Mouse (Mus musculus) liver, postnatal 0 days (tissue): ENCODE data around the gene Prkca. TPM values are rescaled to one million over a fixed set of nuclear protein-coding genes. Genes with fewer than 3 reads are reported as not detected.
A peak's percentile ranks its signal among the peaks of the same experiment; 100 is the strongest.

Experiments
- ATAC-seq: fragments of 200-750 bp; cut with Nextera tagmentation; 2 replicates; pipeline ENCODE4 v1.8.0; 2017; ENCODE audit warnings: mild to moderate bottlenecking, moderate library complexity
- DNase-seq: peaks from one replicate; pipeline ENCODE4 v3.0.0-alpha.2; 2016
- H3K27ac ChIP-seq: fragments of 300-500 bp; sonication (generic); 2 replicates; pipeline ENCODE4 v1.5.1; 2014; ENCODE audit warnings: antibody characterized with exemption, moderate library complexity, mild to moderate bottlenecking, low read depth
- H3K27me3 ChIP-seq: fragments of 300-500 bp; sonication (generic); 2 replicates; pipeline ENCODE4 v1.6.1; 2014; ENCODE audit warnings: low read length, control low read depth, mixed read lengths; ENCODE audit not compliant: insufficient read depth
- H3K36me3 ChIP-seq: fragments of 300-500 bp; sonication (generic); replicated peaks from 2 replicates; pipeline ENCODE4 v1.6.1; 2014; ENCODE audit warnings: mild to moderate bottlenecking, control low read depth, low read length, moderate library complexity, mixed read lengths; ENCODE audit not compliant: insufficient read depth
- H3K4me1 ChIP-seq: fragments of 300-500 bp; sonication (generic); 2 replicates; pipeline ENCODE4 v1.6.1; 2014; ENCODE audit warnings: antibody characterized with exemption, mild to moderate bottlenecking, control low read depth; ENCODE audit not compliant: insufficient read depth
- H3K4me2 ChIP-seq: fragments of 300-500 bp; sonication (generic); 2 replicates; pipeline ENCODE4 v1.6.1; 2014; ENCODE audit warnings: low read depth, mild to moderate bottlenecking, low read length, moderate library complexity, mixed read lengths
- H3K4me3 ChIP-seq: fragments of 300-500 bp; sonication (generic); 2 replicates; pipeline ENCODE4 v1.5.1; 2014; ENCODE audit warnings: low read depth, low read length
- H3K9ac ChIP-seq: fragments of 300-500 bp; sonication (generic); replicated peaks from 2 replicates; pipeline ENCODE4 v1.6.1; 2014; ENCODE audit warnings: mild to moderate bottlenecking, moderate library complexity
- H3K9me3 ChIP-seq: fragments of 300-500 bp; sonication (generic); 2 replicates; pipeline ENCODE4 v1.6.1; 2016; ENCODE audit warnings: mild to moderate bottlenecking, control low read depth, low read length, mixed read lengths
- CTCF ChIP-seq: sonication (generic); IDR thresholded peaks from 2 replicates; pipeline ENCODE4 v1.5.1; 2016; ENCODE audit warnings: antibody characterized with exemption, low read depth
- EP300 ChIP-seq: IDR thresholded peaks from 2 replicates; pipeline ENCODE4 v1.6.1; 2016; ENCODE audit warnings: antibody characterized with exemption, low read depth, mild to moderate bottlenecking
- WGBS: fragments of 180-500 bp; shearing (Covaris S2); extraction: QIAGEN DNeasy Blood & Tissue Kit; methylation state at CpG from one replicate; pipeline ENCODE4 v1.1.7; 2014; ENCODE audit not compliant: insufficient replicate concordance; 5-methylcytosine and 5-hydroxymethylcytosine counted together
- polyA plus RNA-seq: library from polyadenylated mRNA; unstranded; fragments of >200 nt; fragmentation: Nextera tagmentation; extraction: Ambion mirVana; gene quantifications from 2 replicates; pipeline ENCODE4 v1.2.1, GENCODE M21; 2015

The Prkca gene
- polyA plus RNA-seq, 1 experiment from 2014 or later = 3.0 TPM

DNA sequence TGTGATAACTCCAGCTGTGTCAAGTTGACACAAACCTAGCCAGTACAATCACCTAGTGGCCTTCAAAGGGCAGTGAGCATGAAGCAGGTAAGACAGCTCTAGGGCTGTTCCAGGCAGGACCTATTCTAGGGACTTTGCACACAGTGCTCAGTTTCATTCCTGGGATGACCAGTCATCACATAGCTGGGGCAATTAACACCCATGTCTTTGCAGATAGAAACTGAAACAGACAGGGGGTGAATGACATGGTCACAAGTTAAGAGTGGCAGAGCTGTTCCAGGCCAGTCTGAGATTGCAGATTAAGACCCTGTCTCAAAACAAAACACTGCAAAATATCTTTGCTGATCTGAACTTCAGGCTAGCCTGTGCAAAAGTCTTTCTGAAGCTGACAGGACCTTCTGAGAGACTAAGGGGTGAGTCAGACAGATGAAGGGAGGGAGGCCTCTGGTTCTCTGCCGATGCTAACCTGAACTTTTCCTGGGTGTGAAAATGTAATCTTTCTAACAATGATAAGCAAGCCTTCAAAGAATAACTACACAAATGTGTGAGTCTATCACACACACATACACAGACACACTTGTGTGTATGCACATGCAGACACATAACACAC lies 60.8 kb downstream of the Prkca start:
- Histone ChIP-seq H3K9ac (no peak overlapping the region), H3K27me3 (no peaks in the 10 kb centered on the region), H3K36me3 (no peaks in the 10 kb centered on the region), H3K4me3 (no peak overlapping the region), H3K4me1 (peaks cover 7% of the 10 kb centered on the region; the same call in 1 of the 2 replicates), H3K4me2 (no peak overlapping the region), H3K27ac (no peak overlapping the region), H3K9me3 (no peaks in the 10 kb centered on the region)
- 70% methylated on average over 1 of the region's 1 CpGs for WGBS
- no peak for ATAC-seq
- TF ChIP-seq CTCF = no peak
- TF ChIP-seq EP300 = no peak
- DNase-seq = no peak

DNA sequence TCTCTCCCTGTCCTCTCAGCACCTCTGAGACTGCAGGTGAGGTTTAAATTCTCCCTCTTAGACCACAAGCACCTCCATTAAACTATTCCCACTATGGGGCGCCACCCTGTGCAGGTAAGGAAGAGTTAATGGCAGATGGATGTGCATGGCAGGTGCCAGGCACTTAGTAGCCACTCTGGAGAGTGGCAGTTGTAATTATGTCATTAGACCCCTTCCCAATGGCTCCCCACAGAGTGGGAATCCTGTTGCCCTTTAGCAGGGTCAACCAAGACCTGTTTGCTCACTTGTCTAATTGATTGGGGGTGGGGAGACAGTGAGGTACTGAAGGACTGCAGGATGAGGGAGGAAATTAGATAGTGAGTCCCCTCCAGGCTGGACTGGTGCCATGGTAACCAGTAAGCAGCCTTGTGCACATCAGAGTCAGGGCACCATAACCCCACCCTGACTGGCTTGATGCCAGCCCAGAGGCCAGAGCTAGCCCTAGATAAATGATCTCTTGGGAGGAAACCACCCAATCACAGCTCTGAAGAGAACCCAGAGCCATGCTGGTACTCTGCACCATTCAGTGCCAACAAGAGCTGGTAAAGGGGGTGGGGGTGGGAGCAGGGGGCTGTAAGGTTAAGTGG lies 63.9 kb downstream of the Prkca start:
- Histone ChIP-seq H3K4me3 (no peak overlapping the region), H3K4me1 (peaks cover 10% of the 10 kb centered on the region; the same call in 1 of the 2 replicates), H3K27me3 (no peaks in the 10 kb centered on the region), H3K27ac (no peak overlapping the region), H3K9me3 (no peaks in the 10 kb centered on the region), H3K4me2 (no peak overlapping the region), H3K36me3 (no peaks in the 10 kb centered on the region), H3K9ac (no peak overlapping the region)
- WGBS = 80% methylated on average over 1 of the region's 1 CpGs
- TF ChIP-seq EP300 = no peak
- no peak for TF ChIP-seq CTCF
- ATAC-seq = peak; percentile 31; the same call in 1 of the 2 replicates
- no peak for DNase-seq

DNA sequence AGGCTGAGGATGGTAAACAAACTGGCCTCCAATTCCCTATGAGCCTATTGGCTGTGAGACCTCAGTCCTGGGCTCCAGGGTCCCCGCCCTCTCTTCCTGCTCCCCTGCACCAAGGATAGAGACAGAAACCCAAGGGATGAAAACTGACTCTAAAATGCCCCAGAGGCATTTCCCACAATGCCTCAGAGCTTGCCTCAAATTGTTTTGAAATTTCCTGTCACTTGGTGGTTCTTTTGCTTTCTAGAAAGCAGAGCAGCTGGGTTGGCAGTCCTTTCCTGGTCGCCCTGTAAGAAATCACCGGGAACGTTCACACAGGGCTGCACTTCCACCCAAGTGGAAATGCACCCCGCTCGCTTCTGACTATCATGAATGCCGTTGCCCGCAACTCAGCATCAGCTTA lies 66.6 kb downstream of the Prkca start:
- 61% methylated on average over 8 of the region's 8 CpGs for WGBS
- DNase-seq (no peak), ATAC-seq (no peak)
- H3K36me3 ChIP-seq = no peaks in the 10 kb centered on the region
- H3K27ac ChIP-seq = no peak overlapping the region
- TF ChIP-seq EP300 = no peak
- no peak for TF ChIP-seq CTCF
- peaks cover 17% of the 10 kb centered on the region for H3K4me1 ChIP-seq
- no peak overlapping the region for H3K4me2 ChIP-seq
- H3K9me3 ChIP-seq = no peaks in the 10 kb centered on the region
- no peak overlapping the region for H3K9ac ChIP-seq
- no peaks in the 10 kb centered on the region for H3K27me3 ChIP-seq
- H3K4me3 ChIP-seq = no peak overlapping the region

DNA sequence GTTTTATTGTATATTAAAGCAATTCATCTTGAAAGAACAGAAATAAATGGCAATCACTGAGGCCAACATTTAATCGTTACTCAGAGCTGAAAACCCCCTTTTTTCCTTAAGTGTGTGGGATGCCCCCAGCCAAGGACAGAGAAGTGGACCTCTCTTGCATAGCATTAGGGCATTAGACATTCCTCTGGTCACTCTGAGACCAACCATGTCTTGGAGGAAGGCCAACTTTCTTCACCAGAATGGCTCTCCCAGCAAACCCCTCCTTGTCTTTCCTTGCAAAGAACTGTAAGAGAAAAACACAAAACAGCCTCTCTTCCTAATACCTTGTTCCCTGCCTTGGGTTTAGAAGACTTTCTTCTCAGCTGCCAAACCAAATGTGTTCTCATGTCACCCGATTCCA lies 67.6 kb downstream of the Prkca start:
- 77% methylated on average over 2 of the region's 2 CpGs for WGBS
- no peak overlapping the region for H3K27ac ChIP-seq
- H3K9ac ChIP-seq = no peak overlapping the region
- H3K9me3 ChIP-seq = no peaks in the 10 kb centered on the region
- peaks cover 17% of the 10 kb centered on the region for H3K4me1 ChIP-seq
- H3K36me3 ChIP-seq = no peaks in the 10 kb centered on the region
- H3K4me3 ChIP-seq = no peak overlapping the region
- no peaks in the 10 kb centered on the region for H3K27me3 ChIP-seq
- H3K4me2 ChIP-seq = no peak overlapping the region
- no peak for TF ChIP-seq EP300
- TF ChIP-seq CTCF = no peak
- DNase-seq (no peak), ATAC-seq (no peak)

DNA sequence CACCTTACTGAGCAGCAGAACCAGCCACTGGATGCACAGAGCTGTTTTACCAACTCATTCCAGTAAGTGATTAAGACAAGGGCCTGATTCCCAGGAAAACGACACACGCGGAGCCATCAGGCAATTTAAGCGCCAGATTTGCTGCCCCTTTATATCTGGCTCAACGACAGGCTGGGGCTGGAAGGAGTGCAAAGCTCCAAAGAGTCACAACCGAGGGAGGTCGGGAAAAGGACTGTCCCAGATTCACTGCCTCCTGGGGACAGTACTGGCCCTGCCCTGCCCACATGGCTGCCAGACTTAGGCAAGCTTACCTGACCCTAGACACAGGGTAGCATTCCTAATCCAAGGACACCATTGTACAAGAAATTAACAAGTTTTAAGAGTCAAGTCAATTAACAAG lies 69.7 kb downstream of the Prkca start:
- no peaks in the 10 kb centered on the region for H3K9me3 ChIP-seq
- H3K4me2 ChIP-seq = no peak overlapping the region
- DNase-seq (no peak), ATAC-seq (no peak)
- WGBS = 67% methylated on average over 7 of the region's 7 CpGs
- peaks cover 20% of the 10 kb centered on the region for H3K4me1 ChIP-seq
- no peaks in the 10 kb centered on the region for H3K36me3 ChIP-seq
- no peak overlapping the region for H3K4me3 ChIP-seq
- H3K9ac ChIP-seq = no peak overlapping the region
- H3K27me3 ChIP-seq = no peaks in the 10 kb centered on the region
- H3K27ac ChIP-seq = no peak overlapping the region
- no peak for TF ChIP-seq CTCF

DNA sequence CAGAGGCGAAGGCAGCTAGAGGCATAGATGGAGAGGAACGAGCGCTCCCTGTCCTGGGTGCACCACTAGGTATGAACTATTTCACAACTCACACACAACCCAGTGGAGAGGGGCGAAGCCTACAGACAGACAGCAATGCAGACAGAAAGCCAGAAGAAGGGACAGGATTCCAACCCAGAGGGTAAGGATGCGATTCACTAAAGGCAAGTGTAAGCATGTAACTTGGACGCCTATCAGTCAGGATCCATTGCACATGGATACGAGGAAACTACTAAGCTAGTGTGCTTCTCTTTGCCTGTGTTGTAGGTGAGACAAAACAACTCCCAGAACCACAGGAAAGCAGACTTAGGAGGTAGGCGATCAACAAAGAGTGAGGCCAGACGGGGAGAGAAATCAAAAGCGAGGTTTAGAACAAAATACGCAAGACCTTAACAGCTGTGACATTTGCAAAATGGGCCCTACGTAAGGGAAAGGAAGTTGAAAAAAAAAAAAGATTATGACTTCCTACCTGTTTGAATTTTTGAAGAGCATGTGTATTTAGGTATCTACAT lies 70.2 kb downstream of the Prkca start:
- Histone ChIP-seq H3K27ac (no peak overlapping the region), H3K4me1 (peaks cover 25% of the 10 kb centered on the region), H3K4me3 (no peak overlapping the region), H3K4me2 (no peak overlapping the region), H3K9ac (no peak overlapping the region), H3K27me3 (no peaks in the 10 kb centered on the region), H3K9me3 (no peaks in the 10 kb centered on the region), H3K36me3 (no peaks in the 10 kb centered on the region)
- TF ChIP-seq CTCF (no peak), EP300 (no peak)
- WGBS = 72% methylated on average over 12 of the region's 12 CpGs
- ATAC-seq (no peak), DNase-seq (no peak)
